Mouse (Mus musculus): ENCODE measurements around the gene Armc9. TPM values are rescaled to one million over a fixed set of nuclear protein-coding genes. Genes with fewer than 3 reads are reported as not detected.

Gene Armc9
- polyA plus RNA-seq, 1 experiment from 2014 or later, result 20.5 TPM

Other genes with a start within 250 kb of the Armc9 start
- 0.25 and 0.39 TPM in 2 replicates for gene 4933407L21Rik, start 226.3 kb upstream of the Armc9 start, polyA plus RNA-seq (2015; fragmentation: Nextera tagmentation; extraction: Ambion mirVana)
- 0.05 TPM in 1 of 2 replicates, not detected in the other for gene Gpr55, start 193.8 kb upstream of the Armc9 start, polyA plus RNA-seq (2015; fragmentation: Nextera tagmentation; extraction: Ambion mirVana)
- not detected in 2 replicates for gene Spata3, start 138.0 kb upstream of the Armc9 start, polyA plus RNA-seq (2015; fragmentation: Nextera tagmentation; extraction: Ambion mirVana)
- 0.72 and 0.92 TPM in 2 replicates for gene 2810459M11Rik, start 108.9 kb upstream of the Armc9 start, polyA plus RNA-seq (2015; fragmentation: Nextera tagmentation; extraction: Ambion mirVana)
- gene Psmd1, start 90.4 kb upstream of the Armc9 start, polyA plus RNA-seq (2015; fragmentation: Nextera tagmentation; extraction: Ambion mirVana), result 147 and 155 TPM in 2 replicates
- gene Htr2b, start 42.8 kb upstream of the Armc9 start, polyA plus RNA-seq (2015; fragmentation: Nextera tagmentation; extraction: Ambion mirVana), result 0.29 and 0.49 TPM in 2 replicates
- not detected in 2 replicates for gene Gm21972, start 21.1 kb upstream of the Armc9 start, polyA plus RNA-seq (2015; fragmentation: Nextera tagmentation; extraction: Ambion mirVana)
- 4.5 and 4.7 TPM in 2 replicates for gene B3gnt7, start 148.1 kb downstream of the Armc9 start, polyA plus RNA-seq (2015; fragmentation: Nextera tagmentation; extraction: Ambion mirVana)
- gene Ncl, start 204.6 kb downstream of the Armc9 start, polyA plus RNA-seq (2015; fragmentation: Nextera tagmentation; extraction: Ambion mirVana), result 315 and 344 TPM in 2 replicates